Mouse (Mus musculus): ENCODE results near the gene Shank3. TPM values are rescaled to one million over a fixed set of nuclear protein-coding genes. Genes with fewer than 3 reads are reported as not detected.

Shank3 gene
- total RNA-seq, 2 experiments from 2014 or later = 232 to 243 TPM

GRCm38 (mm10) chr15:89476475-89476815 lies 23.0 kb upstream of the Shank3 start:
- no peak for DNase-seq (ENCODE audit: low spot score in 2 of 2)

GRCm38 (mm10) chr15:89477091-89477491 lies 22.3 kb upstream of the Shank3 start, which contains the start of gene Arsa:
Gene Arsa (minus strand): TSS chr15:89477425.
- no peak for DNase-seq (ENCODE audit: low spot score in 2 of 2)

GRCm38 (mm10) chr15:89477806-89478205 lies 21.6 kb upstream of the Shank3 start:
- no peak for DNase-seq (ENCODE audit: low spot score in 2 of 2)

GRCm38 (mm10) chr15:89478622-89479021 lies 20.8 kb upstream of the Shank3 start:
- DNase-seq (ENCODE audit: low spot score in 2 of 2) = no peak

- no peak for DNase-seq (ENCODE audit: low spot score in 2 of 2)
Measured at GRCm38 (mm10) chr15:89480584-89480983, 18.8 kb upstream of the Shank3 start.

GRCm38 (mm10) chr15:89488182-89488581 lies 11.2 kb upstream of the Shank3 start:
- no peak for DNase-seq (ENCODE audit: low spot score in 2 of 2)

GRCm38 (mm10) chr15:89488611-89489117 lies 10.8 kb upstream of the Shank3 start:
- no peak for DNase-seq (ENCODE audit: low spot score in 2 of 2)

GRCm38 (mm10) chr15:89494970-89495369 lies 4.5 kb upstream of the Shank3 start:
- DNase-seq (ENCODE audit: low spot score in 2 of 2) = no peak

- DNase-seq (ENCODE audit: low spot score in 2 of 2) = no peak
Measured at GRCm38 (mm10) chr15:89496131-89496530, 3.3 kb upstream of the Shank3 start.

GRCm38 (mm10) chr15:89496841-89497240 lies 2.6 kb upstream of the Shank3 start:
- DNase-seq (ENCODE audit: low spot score in 2 of 2) = no peak

GRCm38 (mm10) chr15:89497391-89498048 lies 1.9 kb upstream of the Shank3 start:
- DNase-seq (ENCODE audit: low spot score in 2 of 2) = no peak

GRCm38 (mm10) chr15:89498049-89498960 lies 1.1 kb upstream of the Shank3 start:
- DNase-seq (ENCODE audit: low spot score in 2 of 2) = peak; percentile 81 to 87

GRCm38 (mm10) chr15:89499784-89500220 lies 379 bp downstream of the Shank3 start:
- DNase-seq (ENCODE audit: low spot score in 2 of 2) = peak in 1 of 2 experiments; percentile 62

GRCm38 (mm10) chr15:89500221-89500791 lies 883 bp downstream of the Shank3 start:
- DNase-seq (ENCODE audit: low spot score in 2 of 2) = peak in 1 of 2 experiments; percentile 41

- no peak for DNase-seq (ENCODE audit: low spot score in 2 of 2)
Measured at GRCm38 (mm10) chr15:89501321-89501720, 1.9 kb downstream of the Shank3 start.

GRCm38 (mm10) chr15:89504838-89505237 lies 5.4 kb downstream of the Shank3 start:
- DNase-seq (ENCODE audit: low spot score in 2 of 2) = no peak

GRCm38 (mm10) chr15:89507751-89508150 lies 8.3 kb downstream of the Shank3 start:
- DNase-seq (ENCODE audit: low spot score in 2 of 2) = no peak

- DNase-seq (ENCODE audit: low spot score in 2 of 2) = no peak
Measured at GRCm38 (mm10) chr15:89512679-89513078, 13.3 kb downstream of the Shank3 start.

- DNase-seq (ENCODE audit: low spot score in 2 of 2) = no peak
Measured at GRCm38 (mm10) chr15:89521951-89522350, 22.5 kb downstream of the Shank3 start.

GRCm38 (mm10) chr15:89522566-89523282 lies 23.3 kb downstream of the Shank3 start:
- DNase-seq (ENCODE audit: low spot score in 2 of 2) = no peak

- no peak for DNase-seq (ENCODE audit: low spot score in 2 of 2)
Measured at GRCm38 (mm10) chr15:89523283-89523832, 23.9 kb downstream of the Shank3 start.
